ENCODE assay signal across 34 mouse cellular contexts in the genomic region with DNA sequence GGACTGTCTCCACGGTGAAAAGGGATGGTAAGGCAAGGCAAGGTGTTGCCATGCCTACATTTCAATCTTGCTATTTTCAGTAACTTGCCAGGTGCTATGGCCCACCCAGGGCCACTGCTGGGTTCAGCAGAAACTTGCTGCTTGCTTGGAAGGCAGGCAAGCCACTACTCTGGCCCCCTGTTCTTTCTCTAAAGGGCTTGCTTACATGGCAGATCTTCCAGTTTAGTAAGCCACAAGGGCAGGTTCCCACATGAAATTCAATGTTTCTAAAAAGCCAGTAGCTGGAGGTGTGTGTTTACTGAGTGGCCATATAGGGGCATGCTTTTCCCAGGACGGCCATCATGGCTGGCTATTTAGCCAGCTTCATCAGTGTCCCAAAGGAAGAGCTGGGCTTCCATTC.
"Had no signal": no experiment of that assay in that cellular context is flagged by ENCODE, and none has a peak within 500 bp of the region (broad histone marks: within the 10 kb centered on the region; RNA-seq: fewer than 3 reads in every experiment).

No protein-coding gene starts in this region.

- H3K4me1 ChIP-seq: heart, embryonic 10.5 days; heart, embryonic 13.5 days; heart, embryonic 15.5 days; hindbrain, embryonic 10.5 days; hindbrain, embryonic 12.5 days; hindbrain, embryonic 13.5 days; hindbrain, embryonic 15.5 days; intestine, embryonic 15.5 days; kidney, embryonic 15.5 days had no signal

- DNase-seq: heart, postnatal 10 days; heart, postnatal 14 days; heart, postnatal 36 days; heart, postnatal 4 days; kidney, adult 11 months; kidney, adult 18-20 months; kidney, adult 2 months; kidney, adult 8-10 months; kidney, adult 9 months; kidney, postnatal 10 days; kidney, postnatal 14 days; kidney, postnatal 25 days; kidney, postnatal 36 days; kidney, postnatal 4 days; layer of hippocampus, adult 9-11 months; layer of hippocampus, postnatal 36 days had no signal

- H3K9me3 ChIP-seq: heart, embryonic 10.5 days; heart, embryonic 15.5 days; hindbrain, embryonic 10.5 days; hindbrain, embryonic 12.5 days; hindbrain, embryonic 13.5 days; hindbrain, embryonic 15.5 days; intestine, embryonic 15.5 days; kidney, embryonic 15.5 days had no signal

- H3K27me3 ChIP-seq: heart, embryonic 13.5 days; heart, embryonic 15.5 days; hindbrain, embryonic 12.5 days; hindbrain, embryonic 13.5 days; hindbrain, embryonic 15.5 days; intestine, embryonic 15.5 days; kidney, embryonic 15.5 days had no signal

- ATAC-seq: hindbrain, embryonic 16.5 days; hindbrain, postnatal 0 days; inflammation-experienced regulatory T-cells, adult 6 months; intestine, embryonic 15.5 days; intestine, embryonic 16.5 days; intestine, postnatal 0 days had no signal

- H3K9ac ChIP-seq: heart, embryonic 13.5 days; heart, embryonic 15.5 days; hindbrain, embryonic 12.5 days; hindbrain, embryonic 13.5 days; hindbrain, embryonic 14.5 days; hindbrain, embryonic 15.5 days; intestine, embryonic 15.5 days; kidney, embryonic 15.5 days had no signal

- H3K27ac ChIP-seq: heart, embryonic 10.5 days; heart, embryonic 13.5 days; heart, embryonic 15.5 days; hindbrain, embryonic 10.5 days; hindbrain, embryonic 12.5 days; hindbrain, embryonic 13.5 days; hindbrain, embryonic 14.5 days; hindbrain, embryonic 15.5 days; hindbrain, postnatal 0 days; intestine, embryonic 15.5 days; kidney, embryonic 15.5 days; kidney, postnatal 0 days; layer of hippocampus, adult 2 months had no signal

- H3K4me2 ChIP-seq: heart, embryonic 11.5 days; heart, embryonic 13.5 days; heart, embryonic 15.5 days; hindbrain, embryonic 12.5 days; hindbrain, embryonic 13.5 days; hindbrain, embryonic 14.5 days; hindbrain, embryonic 15.5 days; intestine, embryonic 15.5 days; kidney, embryonic 15.5 days had no signal

- H3K4me3 ChIP-seq: heart, embryonic 10.5 days; heart, embryonic 13.5 days; heart, embryonic 15.5 days; hindbrain, embryonic 10.5 days; hindbrain, embryonic 12.5 days; hindbrain, embryonic 13.5 days; hindbrain, embryonic 15.5 days; intestine, embryonic 15.5 days; kidney, embryonic 15.5 days; layer of hippocampus, adult 2 months had no signal
